Mouse (Mus musculus) kidney, adult 2 months (tissue): ENCODE data around the gene Mok.

ENCODE experiments used
- CTCF ChIP-seq: fragments of 200-500 bp; conservative IDR thresholded peaks from 2 replicates; pipeline ENCODE4 v1.5.1; 2011; ENCODE audit warnings: low read depth, mild to moderate bottlenecking, control low read depth, low read length, moderate library complexity, mixed read lengths; ENCODE audit not compliant: insufficient read depth, insufficient read length
- POLR2A ChIP-seq: fragments of 200-500 bp; IDR thresholded peaks from one replicate; pipeline ENCODE4 v1.6.1; 2011; ENCODE audit warnings: low read depth, low read length, control low read depth

DNA sequence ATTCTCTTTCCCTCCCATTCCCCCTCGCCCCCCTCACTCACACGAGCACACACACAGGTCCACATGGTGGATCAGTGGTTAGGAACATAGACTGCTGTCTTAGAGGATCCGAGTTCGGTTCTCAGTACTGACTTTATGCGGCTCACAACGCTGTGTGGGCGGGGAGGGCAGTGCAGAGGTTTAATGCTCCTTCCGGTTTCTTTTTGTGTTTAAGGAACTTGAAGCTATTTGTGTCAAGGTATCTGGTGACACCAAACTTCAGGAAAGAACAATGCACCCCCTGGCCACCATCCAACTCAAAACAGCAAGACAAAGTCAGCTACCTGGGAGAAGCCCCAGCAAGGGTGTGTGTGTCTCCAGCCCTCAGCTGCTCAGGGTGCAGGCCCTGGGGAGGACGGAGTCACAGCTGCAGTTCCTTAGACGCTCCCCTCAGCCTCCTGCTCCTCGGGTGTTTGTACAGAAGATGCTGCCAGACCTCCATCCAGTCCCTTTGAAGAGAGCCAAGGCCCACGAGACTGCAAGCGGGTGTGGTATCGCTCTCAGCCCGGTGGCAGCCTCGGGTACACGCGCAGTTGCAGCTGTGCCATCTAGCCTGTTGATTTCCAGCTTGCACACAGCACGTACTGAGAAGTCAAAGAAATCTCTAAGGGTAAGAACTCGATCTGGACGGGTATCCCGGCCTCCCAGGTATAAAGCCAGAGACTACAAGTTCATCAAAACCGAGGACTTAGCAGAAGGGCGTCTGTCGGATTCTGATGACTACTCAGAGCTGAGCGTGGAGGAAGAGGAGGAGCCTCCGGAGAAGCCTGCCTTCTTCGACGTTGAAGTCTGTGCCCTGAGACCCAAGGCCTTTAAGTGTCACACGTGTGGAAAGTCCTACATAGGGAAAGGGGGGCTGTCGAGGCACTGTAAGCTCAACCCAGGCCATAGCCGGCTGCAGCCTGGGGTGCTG lies 14.3 kb upstream of the Mok start:
- TF ChIP-seq CTCF (no peak), POLR2A (no peak)
